Mouse (Mus musculus) forebrain, embryonic 11.5 days (tissue): ENCODE measurements at regions not wholly inside any gene's neighbourhood (a gene's known extent, or its start where the extent isn't known, plus 50 kb on each side); places are given as distances from the start of the nearest gene placed in this dataset.

ENCODE experiments used
- ATAC-seq: fragments of 200-750 bp; cut with Nextera tagmentation; replicated peaks from 2 replicates; pipeline ENCODE4 v1.8.0; 2017; ENCODE audit warnings: moderate TSS enrichment; ENCODE audit not compliant: low FRiP score
- DNase-seq: peaks from one replicate; pipeline ENCODE4 v3.0.0-alpha.2; 2017; ENCODE audit warnings: low spot score
- H3K27ac ChIP-seq: fragments of 300-500 bp; sonication (generic); 2 replicates; pipeline ENCODE4 v1.5.1; 2014; ENCODE audit warnings: low read depth, low read length
- H3K27me3 ChIP-seq: fragments of 300-500 bp; sonication (generic); 2 replicates; pipeline ENCODE4 v1.6.1; 2014; ENCODE audit warnings: mild to moderate bottlenecking, low read length, mixed read lengths; ENCODE audit not compliant: control insufficient read depth, insufficient read depth
- H3K36me3 ChIP-seq: fragments of 300-500 bp; sonication (generic); 2 replicates; pipeline ENCODE4 v1.6.1; 2014; ENCODE audit warnings: mild to moderate bottlenecking, low read length, moderate library complexity, mixed read lengths; ENCODE audit not compliant: control insufficient read depth, insufficient read depth
- H3K4me1 ChIP-seq: fragments of 300-500 bp; sonication (generic); replicated peaks from 2 replicates; pipeline ENCODE4 v1.6.1; 2014; ENCODE audit warnings: low read length, mixed read lengths; ENCODE audit not compliant: control insufficient read depth, insufficient read depth
- H3K4me2 ChIP-seq: fragments of 300-500 bp; sonication (generic); 2 replicates; pipeline ENCODE4 v1.6.1; 2014; ENCODE audit warnings: low read depth, mild to moderate bottlenecking, low read length, moderate library complexity, mixed read lengths; ENCODE audit not compliant: severe bottlenecking
- H3K4me3 ChIP-seq: fragments of 300-500 bp; sonication (generic); 2 replicates; pipeline ENCODE4 v1.5.1; 2014; ENCODE audit warnings: low read depth, low read length
- H3K9ac ChIP-seq: fragments of 300-500 bp; sonication (generic); 2 replicates; pipeline ENCODE4 v1.6.1; 2014; ENCODE audit warnings: low read length
- H3K9me3 ChIP-seq: fragments of 300-500 bp; sonication (generic); 2 replicates; pipeline ENCODE4 v1.6.1; 2016; ENCODE audit warnings: low read length, mixed read lengths; ENCODE audit not compliant: control insufficient read depth
- WGBS: fragments of 180-500 bp; shearing (Covaris S2); extraction: QIAGEN DNeasy Blood & Tissue Kit; methylation state at CpG from one replicate; pipeline ENCODE4 v1.1.7; 2014; 5-methylcytosine and 5-hydroxymethylcytosine counted together

GRCm38 (mm10) chr3:147930811-147931251, 1059.5 kb downstream of the Adgrl2 start:
- DNase-seq (no peak), ATAC-seq (no peak)
- Histone ChIP-seq H3K9me3 (no peaks in the 10 kb centered on the region), H3K36me3 (no peaks in the 10 kb centered on the region), H3K27me3 (no peaks in the 10 kb centered on the region), H3K4me3 (no peak overlapping the region), H3K9ac (no peak overlapping the region), H3K27ac (no peak overlapping the region), H3K4me2 (no peak overlapping the region), H3K4me1 (no peaks in the 10 kb centered on the region)
- WGBS, result 85% methylated on average over 6 of the region's 6 CpGs

DNA sequence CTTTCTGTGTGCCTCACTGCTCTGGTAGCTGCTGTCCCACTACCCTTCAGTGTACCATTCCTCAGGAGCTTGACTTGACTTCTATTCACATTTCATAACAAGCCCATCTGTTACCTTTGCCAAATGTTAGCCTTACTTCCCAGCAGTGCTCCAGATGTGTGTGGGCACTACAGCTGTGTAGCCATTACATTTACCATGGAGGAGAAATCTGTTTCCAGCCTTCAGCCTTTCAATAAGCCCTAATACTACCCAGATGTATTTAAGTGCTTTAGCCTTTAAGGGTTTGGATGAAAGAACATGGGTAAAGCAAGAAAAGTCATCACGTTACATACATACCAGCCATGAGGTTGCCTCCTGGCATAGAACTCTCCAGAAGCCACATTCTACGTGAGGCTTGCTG, 1068.0 kb downstream of the Ttll7 start:
- no peak for DNase-seq
- no peaks in the 10 kb centered on the region for H3K4me1 ChIP-seq
- ATAC-seq, result no peak
- 91% methylated on average over 2 of the region's 2 CpGs for WGBS
- no peaks in the 10 kb centered on the region for H3K9me3 ChIP-seq
- H3K36me3 ChIP-seq, result no peaks in the 10 kb centered on the region
- H3K4me2 ChIP-seq, result no peak overlapping the region
- H3K9ac ChIP-seq, result no peak overlapping the region
- H3K27ac ChIP-seq, result no peak overlapping the region
- no peaks in the 10 kb centered on the region for H3K27me3 ChIP-seq
- no peak overlapping the region for H3K4me3 ChIP-seq

DNA sequence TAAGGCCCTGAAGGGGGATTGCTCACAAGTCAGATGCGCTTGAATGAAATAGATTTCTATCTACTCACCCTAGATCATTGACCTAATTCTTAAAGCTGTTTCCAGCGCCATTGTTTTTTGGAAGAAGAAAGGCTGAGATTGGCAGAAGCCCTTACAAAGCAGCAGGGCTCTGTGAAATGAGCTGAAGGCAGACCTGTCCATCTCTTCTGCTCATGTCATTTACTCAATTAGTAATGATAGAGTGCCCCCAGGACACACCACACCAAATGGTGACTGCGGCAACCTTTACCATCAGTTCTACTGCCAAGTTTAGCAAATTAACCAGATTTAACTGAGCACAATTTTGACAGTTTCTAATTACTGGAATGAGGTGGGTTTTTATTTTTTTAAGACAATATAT, 1067.5 kb downstream of the Ttll7 start:
- H3K4me1 ChIP-seq, result no peaks in the 10 kb centered on the region
- ATAC-seq (no peak; the same call in 1 of the 2 replicates), DNase-seq (no peak)
- H3K4me2 ChIP-seq, result no peak overlapping the region
- no peaks in the 10 kb centered on the region for H3K36me3 ChIP-seq
- WGBS, result 87% methylated on average over 3 of the region's 3 CpGs
- no peak overlapping the region for H3K4me3 ChIP-seq
- no peaks in the 10 kb centered on the region for H3K27me3 ChIP-seq
- no peaks in the 10 kb centered on the region for H3K9me3 ChIP-seq
- H3K27ac ChIP-seq, result no peak overlapping the region
- H3K9ac ChIP-seq, result no peak overlapping the region

DNA sequence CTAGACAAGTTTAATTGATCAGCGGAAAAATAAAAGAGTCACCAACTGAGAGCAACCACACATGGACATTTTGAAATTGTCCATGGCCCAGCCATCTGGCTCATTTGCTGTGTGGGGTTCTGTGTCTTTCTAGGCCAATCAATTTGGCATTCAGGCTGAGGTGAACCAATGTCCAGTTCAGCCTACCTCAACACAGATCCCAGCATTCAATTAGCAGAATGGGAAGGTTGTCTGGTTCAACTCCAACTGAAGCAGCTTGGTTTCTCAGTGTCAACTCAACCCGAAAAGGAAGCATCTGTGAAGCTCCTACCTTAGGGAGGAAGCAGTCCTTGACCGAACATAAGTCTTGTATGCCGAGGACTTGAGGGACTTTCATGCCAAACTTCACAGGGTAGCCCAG, 1067.0 kb downstream of the Ttll7 start:
- no peaks in the 10 kb centered on the region for H3K36me3 ChIP-seq
- no peaks in the 10 kb centered on the region for H3K9me3 ChIP-seq
- H3K4me3 ChIP-seq, result no peak overlapping the region
- H3K27ac ChIP-seq, result no peak overlapping the region
- H3K4me2 ChIP-seq, result no peak overlapping the region
- H3K4me1 ChIP-seq, result no peaks in the 10 kb centered on the region
- H3K9ac ChIP-seq, result no peak overlapping the region
- ATAC-seq (no peak), DNase-seq (no peak)
- H3K27me3 ChIP-seq, result no peaks in the 10 kb centered on the region
- 87% methylated on average over 4 of the region's 4 CpGs for WGBS

DNA sequence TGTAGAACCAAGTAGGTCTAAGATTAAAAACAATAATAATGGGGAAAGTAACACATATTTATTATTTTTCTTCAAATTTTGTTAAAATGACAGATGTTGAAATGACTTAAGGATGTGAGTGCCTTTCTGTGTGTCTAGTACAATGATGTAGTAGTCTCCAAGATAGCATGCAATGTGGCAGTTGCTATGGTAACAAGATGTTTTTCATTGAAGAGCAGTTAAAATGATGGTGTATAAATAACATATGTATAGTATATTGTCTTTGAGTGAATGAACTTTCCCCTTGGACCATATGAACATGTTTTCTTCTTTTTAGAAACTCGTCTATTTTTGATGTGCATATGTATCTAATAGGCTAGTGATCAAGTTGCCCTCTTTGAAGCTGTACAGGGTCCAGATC, 1044.6 kb downstream of the Ttll7 start:
- no peak overlapping the region for H3K9ac ChIP-seq

DNA sequence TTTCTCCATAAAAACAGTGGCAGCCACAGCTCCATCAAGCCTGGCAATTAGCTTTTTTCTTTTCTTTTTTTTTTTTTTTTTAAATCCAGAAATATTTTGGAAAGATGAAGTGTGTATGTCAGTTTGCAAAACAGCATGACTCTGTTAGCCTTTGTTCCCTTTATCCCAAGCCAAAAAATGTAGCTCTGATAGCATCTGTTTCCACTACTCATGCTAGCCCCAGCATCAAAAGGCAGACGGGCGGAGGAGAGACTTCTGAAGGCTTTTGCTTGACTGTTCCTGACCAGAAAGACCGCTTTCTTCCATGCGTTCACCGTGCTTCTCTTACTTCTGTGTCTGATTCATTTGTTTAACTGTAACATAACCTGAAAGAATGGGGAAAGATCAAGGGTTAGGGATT, 1039.5 kb downstream of the Ttll7 start:
- H3K27me3 ChIP-seq, result no peaks in the 10 kb centered on the region
- H3K27ac ChIP-seq, result no peak overlapping the region
- H3K9ac ChIP-seq, result no peak overlapping the region
- no peaks in the 10 kb centered on the region for H3K4me1 ChIP-seq
- ATAC-seq (no peak), DNase-seq (no peak)
- H3K4me2 ChIP-seq, result no peak overlapping the region
- H3K9me3 ChIP-seq, result no peaks in the 10 kb centered on the region
- WGBS, result 77% methylated on average over 5 of the region's 5 CpGs
- no peak overlapping the region for H3K4me3 ChIP-seq
- no peaks in the 10 kb centered on the region for H3K36me3 ChIP-seq

More for the DNA sequence above, 1044.6 kb downstream of the Ttll7 start:
- no peak for DNase-seq
- Histone ChIP-seq H3K4me3 (no peak overlapping the region), H3K36me3 (no peaks in the 10 kb centered on the region), H3K4me2 (no peak overlapping the region), H3K9me3 (no peaks in the 10 kb centered on the region), H3K27me3 (no peaks in the 10 kb centered on the region), H3K27ac (no peak overlapping the region), H3K4me1 (no peaks in the 10 kb centered on the region)
- 59% methylated on average over 1 of the region's 1 CpGs for WGBS
- no peak for ATAC-seq

GRCm38 (mm10) chr3:147886261-147886893, 1034.2 kb downstream of the Ttll7 start:
- no peak for ATAC-seq
- Histone ChIP-seq H3K36me3 (no peaks in the 10 kb centered on the region), H3K27ac (no peak overlapping the region), H3K9ac (no peak overlapping the region), H3K27me3 (no peaks in the 10 kb centered on the region), H3K4me2 (no peak overlapping the region), H3K4me1 (0 out of 2 replicates have a peak, but pooled peaks cover 2% of the 10 kb centered on the region), H3K9me3 (no peaks in the 10 kb centered on the region), H3K4me3 (no peak overlapping the region)
- no peak for DNase-seq
- WGBS, result 79% methylated on average over 10 of the region's 10 CpGs

GRCm38 (mm10) chr3:147882936-147883645, 1030.9 kb downstream of the Ttll7 start:
- H3K27me3 ChIP-seq, result no peaks in the 10 kb centered on the region
- no peak overlapping the region for H3K4me2 ChIP-seq
- ATAC-seq, result peak; percentile 46
- H3K9ac ChIP-seq, result no peak overlapping the region
- no peak overlapping the region for H3K4me3 ChIP-seq
- peak; percentile 51 for DNase-seq
- WGBS, result 73% methylated on average over 10 of the region's 10 CpGs
- H3K9me3 ChIP-seq, result no peaks in the 10 kb centered on the region
- H3K36me3 ChIP-seq, result no peaks in the 10 kb centered on the region
- 0 out of 2 replicates have a peak, but pooled peaks cover 2% of the 10 kb centered on the region for H3K4me1 ChIP-seq
- H3K27ac ChIP-seq, result no peak overlapping the region

DNA sequence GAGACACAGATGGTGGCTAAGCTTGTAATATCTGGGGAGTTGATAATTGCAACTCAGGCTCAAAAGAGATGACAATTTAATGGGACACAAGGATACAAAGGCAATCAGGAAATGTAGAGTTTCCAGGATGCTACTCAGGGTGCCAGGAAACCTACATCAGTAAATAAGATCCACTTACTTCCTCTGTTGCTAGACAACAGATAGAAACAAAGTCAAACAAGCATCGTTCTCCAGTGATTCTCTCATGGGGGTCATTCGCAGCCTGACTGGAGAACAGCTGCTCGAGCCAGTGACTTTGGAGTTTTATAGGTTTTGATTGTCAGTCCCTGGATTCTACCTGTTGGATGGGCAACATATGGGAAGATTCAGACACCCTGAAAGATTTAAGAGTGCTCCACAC, 1026.5 kb downstream of the Ttll7 start:
- ATAC-seq (no peak), DNase-seq (no peak)
- Histone ChIP-seq H3K36me3 (no peaks in the 10 kb centered on the region), H3K27ac (no peak overlapping the region), H3K4me3 (no peak overlapping the region), H3K9ac (no peak overlapping the region), H3K27me3 (no peaks in the 10 kb centered on the region), H3K9me3 (no peaks in the 10 kb centered on the region), H3K4me2 (no peak overlapping the region), H3K4me1 (0 out of 2 replicates have a peak, but pooled peaks cover 2% of the 10 kb centered on the region)
- 83% methylated on average over 3 of the region's 3 CpGs for WGBS
